Mouse (Mus musculus) neural tube, embryonic 14.5 days (tissue): ENCODE results near the gene Stxbp3. TPM values are rescaled to one million over a fixed set of nuclear protein-coding genes. Genes with fewer than 3 reads are reported as not detected.

ENCODE experiments used
- ATAC-seq: fragments of 200-750 bp; cut with Nextera tagmentation; 2 replicates; pipeline ENCODE4 v1.8.0; 2017; ENCODE audit warnings: low read depth, mild to moderate bottlenecking, moderate TSS enrichment, moderate library complexity
- H3K27ac ChIP-seq: fragments of 300-500 bp; sonication (generic); 2 replicates; pipeline ENCODE4 v1.5.1; 2014; ENCODE audit warnings: low read depth, mild to moderate bottlenecking, control low read depth, low read length, moderate library complexity, mixed read lengths
- H3K27me3 ChIP-seq: fragments of 300-500 bp; sonication (generic); 2 replicates; pipeline ENCODE4 v1.6.1; 2014; ENCODE audit warnings: low read length; ENCODE audit not compliant: control insufficient read depth, insufficient read depth
- H3K36me3 ChIP-seq: fragments of 300-500 bp; sonication (generic); 2 replicates; pipeline ENCODE4 v1.6.1; 2014; ENCODE audit warnings: low read length, mixed read lengths; ENCODE audit not compliant: control insufficient read depth, insufficient read depth
- H3K4me1 ChIP-seq: fragments of 300-500 bp; sonication (generic); 2 replicates; pipeline ENCODE4 v1.6.1; 2014; ENCODE audit warnings: low read length; ENCODE audit not compliant: control insufficient read depth, insufficient read depth
- H3K4me2 ChIP-seq: fragments of 300-500 bp; sonication (generic); 2 replicates; pipeline ENCODE4 v1.6.1; 2014; ENCODE audit warnings: mild to moderate bottlenecking, low read depth, low read length, control low read depth
- H3K4me3 ChIP-seq: fragments of 300-500 bp; sonication (generic); 2 replicates; pipeline ENCODE4 v1.5.1; 2014; ENCODE audit warnings: low read depth, low read length, control low read depth, mixed read lengths
- H3K9ac ChIP-seq: fragments of 300-500 bp; sonication (generic); replicated peaks from 2 replicates; pipeline ENCODE4 v1.6.1; 2014; ENCODE audit warnings: low read depth, mild to moderate bottlenecking, control low read depth, low read length, mixed read lengths
- H3K9me3 ChIP-seq: fragments of 300-500 bp; sonication (generic); 2 replicates; pipeline ENCODE4 v1.6.1; 2016; ENCODE audit warnings: low read length; ENCODE audit not compliant: control insufficient read depth
- WGBS: fragments of 180-500 bp; shearing (Covaris S2); extraction: QIAGEN DNeasy Blood & Tissue Kit; methylation state at CpG from one replicate; pipeline ENCODE4 v1.1.7; 2014; 5-methylcytosine and 5-hydroxymethylcytosine counted together
- polyA plus RNA-seq: library from polyadenylated mRNA; unstranded; fragments of >200 nt; fragmentation: Nextera tagmentation; extraction: Ambion mirVana; gene quantifications from 2 replicates; pipeline ENCODE4 v1.2.1, GENCODE M21; 2014

Gene Stxbp3
- polyA plus RNA-seq, 1 experiment from 2014 or later = 11.5 TPM

DNA sequence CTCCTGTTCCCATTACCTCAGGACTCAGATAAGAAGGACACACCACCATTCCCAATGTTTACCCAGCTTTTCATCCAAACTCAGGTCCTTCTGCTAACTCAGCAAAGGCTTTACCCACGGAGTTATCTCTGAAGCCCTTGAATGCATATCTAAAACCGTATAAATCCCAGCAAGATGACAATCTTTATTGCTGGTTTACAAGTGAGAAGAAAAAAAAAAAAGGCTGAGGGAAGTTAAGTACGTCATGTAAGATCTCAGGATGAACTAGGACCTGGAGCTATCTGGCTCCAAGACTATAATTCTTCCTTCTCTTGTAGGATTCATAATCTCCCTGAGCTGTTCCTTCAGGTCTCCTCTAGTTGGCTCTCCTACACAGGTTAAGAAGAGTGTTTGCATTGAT lies 11.2 kb upstream of the Stxbp3 start:
- Histone ChIP-seq H3K4me2 (no peak overlapping the region), H3K27me3 (no peaks in the 10 kb centered on the region), H3K9me3 (no peaks in the 10 kb centered on the region), H3K9ac (no peak overlapping the region), H3K36me3 (no peaks in the 10 kb centered on the region), H3K4me1 (no peaks in the 10 kb centered on the region), H3K4me3 (no peak overlapping the region), H3K27ac (no peak overlapping the region)
- WGBS = 80% methylated on average over 3 of the region's 3 CpGs
- ATAC-seq = no peak

DNA sequence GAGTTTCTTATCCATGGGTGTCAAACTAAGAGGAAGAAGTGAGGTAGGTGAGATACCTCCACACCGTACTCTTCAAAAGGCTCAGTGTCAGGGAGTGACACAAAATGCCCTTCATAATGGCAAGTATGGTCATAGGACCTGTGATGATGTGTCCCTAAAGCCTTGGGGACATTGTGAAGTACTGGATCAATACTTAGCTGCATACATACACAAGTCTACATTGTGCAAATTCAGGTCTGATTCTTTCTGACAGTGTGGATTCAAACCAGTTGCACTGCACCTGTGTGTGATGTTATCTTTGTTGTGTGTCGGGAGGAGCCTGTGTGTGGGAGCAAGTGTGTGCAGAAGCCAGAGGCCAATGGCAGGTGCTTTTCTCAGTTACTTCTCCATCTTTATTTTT lies 10.7 kb upstream of the Stxbp3 start:
- H3K4me3 ChIP-seq = no peak overlapping the region
- H3K9ac ChIP-seq = no peak overlapping the region
- WGBS = 96% methylated on average over 2 of the region's 2 CpGs
- no peaks in the 10 kb centered on the region for H3K27me3 ChIP-seq
- no peaks in the 10 kb centered on the region for H3K4me1 ChIP-seq
- ATAC-seq = no peak
- no peaks in the 10 kb centered on the region for H3K9me3 ChIP-seq
- no peaks in the 10 kb centered on the region for H3K36me3 ChIP-seq
- no peak overlapping the region for H3K27ac ChIP-seq
- no peak overlapping the region for H3K4me2 ChIP-seq

DNA sequence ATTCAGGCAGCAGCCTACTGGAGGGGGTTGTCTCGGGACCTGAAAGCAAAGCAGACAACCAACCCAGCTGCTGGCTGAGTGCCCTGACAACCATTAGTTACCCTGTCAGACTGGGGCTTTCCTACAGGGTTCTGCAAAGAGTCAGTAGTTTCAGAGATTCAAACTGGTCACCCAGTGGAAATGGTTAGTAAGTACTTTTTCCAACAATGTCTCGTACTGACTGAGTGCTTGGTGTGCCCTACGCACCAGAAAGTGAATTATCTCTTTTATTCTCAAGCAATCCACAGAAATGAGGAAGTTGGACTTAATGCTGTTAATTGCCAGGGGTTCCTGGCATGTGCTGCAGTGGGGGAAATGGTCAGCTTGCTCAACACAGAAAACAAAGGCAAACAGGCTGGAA lies 10.2 kb upstream of the Stxbp3 start:
- Histone ChIP-seq H3K4me3 (no peak overlapping the region), H3K27me3 (no peaks in the 10 kb centered on the region), H3K9ac (no peak overlapping the region), H3K36me3 (no peaks in the 10 kb centered on the region), H3K4me1 (no peaks in the 10 kb centered on the region), H3K27ac (no peak overlapping the region), H3K9me3 (no peaks in the 10 kb centered on the region), H3K4me2 (no peak overlapping the region)
- ATAC-seq = peak; percentile 50; the same call in 1 of the 2 replicates
- 36% methylated on average over 3 of the region's 3 CpGs for WGBS

DNA sequence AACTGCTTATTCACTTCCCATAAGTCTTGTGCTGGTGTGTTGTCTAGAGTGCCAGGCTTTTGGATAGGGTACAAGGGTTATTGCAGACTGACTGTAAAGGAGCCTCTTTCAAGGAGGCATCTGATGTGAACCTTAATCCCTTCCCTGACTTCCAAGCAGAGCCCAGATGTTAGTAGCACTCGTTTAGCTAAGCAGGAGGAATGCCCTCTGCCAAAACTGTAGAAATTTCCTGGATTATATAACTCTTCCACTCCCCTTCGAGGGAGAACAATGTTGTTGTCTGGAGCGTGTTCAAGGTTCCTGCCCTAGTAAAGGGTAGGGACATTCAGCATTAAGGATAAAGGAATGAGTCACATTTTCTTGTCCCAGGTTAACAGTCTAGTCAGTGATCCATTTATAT lies 6.3 kb upstream of the Stxbp3 start:
- Histone ChIP-seq H3K36me3 (no peaks in the 10 kb centered on the region), H3K4me2 (no peak overlapping the region), H3K27me3 (no peaks in the 10 kb centered on the region), H3K9ac (no peak overlapping the region), H3K4me1 (no peaks in the 10 kb centered on the region), H3K27ac (no peak overlapping the region), H3K4me3 (no peak overlapping the region), H3K9me3 (0 out of 2 replicates have a peak, but pooled peaks cover 2% of the 10 kb centered on the region)
- ATAC-seq = no peak
- WGBS = 85% methylated on average over 3 of the region's 3 CpGs

DNA sequence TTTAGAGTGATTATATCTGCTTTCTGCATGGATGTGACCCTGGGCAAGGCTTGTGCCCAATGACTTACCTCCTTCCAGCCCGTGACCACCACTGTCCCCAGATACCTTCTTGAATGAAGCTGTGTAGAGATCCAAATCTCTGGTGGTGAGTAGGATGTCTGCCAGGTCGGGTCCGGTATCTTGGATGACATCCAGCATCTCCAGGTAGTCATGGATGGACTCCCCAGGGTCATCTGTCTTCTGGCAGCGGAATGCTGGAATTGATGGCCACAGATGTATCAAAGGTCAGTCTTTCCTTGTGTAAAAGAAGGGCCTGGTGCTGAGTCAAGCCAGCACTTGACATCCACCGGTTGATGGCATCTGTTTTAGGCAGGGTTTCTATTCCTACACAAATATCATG lies 4.2 kb upstream of the Stxbp3 start:
- H3K4me2 ChIP-seq = no peak overlapping the region

DNA sequence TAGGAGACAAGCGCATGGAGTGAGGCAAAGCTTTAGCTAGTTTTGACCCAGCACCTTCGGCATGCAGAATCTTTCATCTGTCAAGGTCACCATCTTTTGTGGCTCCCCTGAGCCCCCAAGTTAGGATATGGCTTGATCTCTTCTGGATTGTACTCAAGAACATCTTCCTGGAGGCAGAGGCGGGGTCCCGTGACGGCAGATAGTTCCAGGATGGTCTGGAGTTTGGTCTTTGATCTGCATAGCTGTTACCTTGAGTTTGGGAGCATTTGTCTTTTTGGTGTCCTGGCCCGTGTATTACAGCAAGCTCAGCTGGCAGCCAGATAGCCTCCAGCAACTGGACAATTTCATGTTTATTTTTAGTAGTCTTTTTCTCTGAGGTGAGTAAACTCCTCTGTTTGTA lies 3.7 kb upstream of the Stxbp3 start:
- Histone ChIP-seq H3K9me3 (0 out of 2 replicates have a peak, but pooled peaks cover 2% of the 10 kb centered on the region), H3K27me3 (no peaks in the 10 kb centered on the region), H3K4me2 (no peak overlapping the region), H3K4me1 (no peaks in the 10 kb centered on the region), H3K36me3 (no peaks in the 10 kb centered on the region), H3K4me3 (no peak overlapping the region), H3K27ac (no peak overlapping the region), H3K9ac (no peak overlapping the region)
- WGBS = 92% methylated on average over 6 of the region's 6 CpGs
- no peak for ATAC-seq

More for the DNA sequence above, 4.2 kb upstream of the Stxbp3 start:
- no peaks in the 10 kb centered on the region for H3K4me1 ChIP-seq
- H3K9me3 ChIP-seq = 0 out of 2 replicates have a peak, but pooled peaks cover 2% of the 10 kb centered on the region
- H3K27me3 ChIP-seq = no peaks in the 10 kb centered on the region
- no peak overlapping the region for H3K4me3 ChIP-seq
- no peak overlapping the region for H3K27ac ChIP-seq
- ATAC-seq = no peak
- 85% methylated on average over 5 of the region's 5 CpGs for WGBS
- H3K9ac ChIP-seq = no peak overlapping the region
- H3K36me3 ChIP-seq = no peaks in the 10 kb centered on the region

DNA sequence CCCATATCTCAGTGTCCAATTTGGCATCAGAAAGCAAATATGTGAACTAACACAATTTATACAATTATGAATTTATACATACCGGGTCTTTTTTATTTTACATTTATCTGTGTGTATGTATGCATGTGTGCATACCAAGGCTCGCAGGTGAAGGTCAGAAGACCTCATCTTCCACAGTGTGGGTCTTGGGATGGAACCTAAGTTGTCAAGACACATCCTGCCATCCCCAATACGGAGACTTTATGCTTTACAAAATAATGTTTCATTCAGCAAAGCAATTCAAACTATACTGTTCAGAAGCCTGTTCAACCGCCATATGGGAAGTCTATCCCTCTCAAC lies 359 bp upstream of the Stxbp3 start:
- 59% methylated on average over 4 of the region's 4 CpGs for WGBS
- no peak overlapping the region for H3K9ac ChIP-seq
- peak overlapping the region; percentile 72 for H3K4me2 ChIP-seq

DNA sequence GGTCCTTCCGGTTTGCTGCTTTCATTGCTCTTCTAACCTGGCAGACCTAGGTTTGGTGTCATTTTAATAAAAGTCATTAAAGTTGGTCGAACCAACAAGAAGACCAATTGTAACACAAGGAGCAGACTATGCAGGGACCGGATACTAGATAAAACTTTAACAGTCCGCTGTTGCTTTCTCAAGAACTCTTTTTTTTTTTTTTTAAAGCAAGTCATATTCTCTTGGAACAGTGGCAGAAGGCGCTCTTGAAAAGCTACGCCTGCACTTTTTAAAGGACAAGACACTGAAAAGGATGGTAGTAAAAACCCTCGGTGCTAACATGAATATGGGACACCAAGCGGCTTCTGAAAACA lies 703 bp downstream of the Stxbp3 start:
- WGBS = 11% methylated on average over 8 of the region's 8 CpGs
- Histone ChIP-seq H3K4me1 (no peaks in the 10 kb centered on the region), H3K4me3 (peak overlapping the region; percentile 68), H3K27ac (peak overlapping the region; percentile 66), H3K9me3 (0 out of 2 replicates have a peak, but pooled peaks cover 2% of the 10 kb centered on the region), H3K27me3 (no peaks in the 10 kb centered on the region), H3K4me2 (peak overlapping the region; percentile 72), H3K9ac (peak overlapping the region; percentile 55), H3K36me3 (no peaks in the 10 kb centered on the region)
- ATAC-seq = no peak

More for the DNA sequence above, 359 bp upstream of the Stxbp3 start:
- Histone ChIP-seq H3K36me3 (no peaks in the 10 kb centered on the region), H3K4me1 (no peaks in the 10 kb centered on the region), H3K27me3 (no peaks in the 10 kb centered on the region), H3K27ac (no peak overlapping the region), H3K9me3 (0 out of 2 replicates have a peak, but pooled peaks cover 2% of the 10 kb centered on the region), H3K4me3 (peak overlapping the region; percentile 68)
- ATAC-seq = peak; percentile 70

DNA sequence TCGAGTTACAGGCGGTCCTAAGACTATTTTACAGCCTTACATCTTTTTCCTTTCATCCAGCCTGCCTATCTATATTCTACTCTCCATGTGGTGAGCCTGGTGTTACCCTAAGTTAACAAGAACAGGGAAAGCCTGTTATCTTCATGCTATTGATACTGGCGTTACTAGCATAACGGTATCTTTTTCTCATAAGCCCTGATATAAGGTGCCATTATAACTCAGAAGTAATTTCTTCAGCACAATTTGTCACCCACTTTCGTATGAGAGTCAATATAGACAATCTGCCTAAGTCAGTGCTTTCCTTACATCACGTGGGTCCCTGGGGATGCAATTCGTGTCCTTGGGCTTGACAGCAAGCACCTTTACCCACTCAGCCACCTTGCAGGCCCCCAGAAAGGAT lies 1.3 kb downstream of the Stxbp3 start:
- H3K4me3 ChIP-seq = no peak overlapping the region
- H3K36me3 ChIP-seq = no peaks in the 10 kb centered on the region
- no peak for ATAC-seq
- 84% methylated on average over 7 of the region's 7 CpGs for WGBS
- H3K9me3 ChIP-seq = 0 out of 2 replicates have a peak, but pooled peaks cover 2% of the 10 kb centered on the region
- no peaks in the 10 kb centered on the region for H3K27me3 ChIP-seq
- peak overlapping the region; percentile 72; the same call in 1 of the 2 replicates for H3K4me2 ChIP-seq
- no peak overlapping the region for H3K9ac ChIP-seq
- no peak overlapping the region for H3K27ac ChIP-seq
- H3K4me1 ChIP-seq = no peaks in the 10 kb centered on the region
